Mouse (Mus musculus) brain, embryonic 14.5 days (tissue): ENCODE data around the gene Itih2.

Experiments
- CTCF ChIP-seq: fragments of 200-500 bp; IDR thresholded peaks from 2 replicates; pipeline ENCODE4 v1.5.1; 2012; ENCODE audit warnings: inconsistent platforms, mild to moderate bottlenecking, moderate library complexity, borderline replicate concordance; ENCODE audit not compliant: insufficient read depth, insufficient read length; ENCODE audit errors: extremely low read depth
- POLR2A ChIP-seq: fragments of 200-500 bp; IDR thresholded peaks from 2 replicates; pipeline ENCODE4 v1.6.1; 2012; ENCODE audit warnings: mild to moderate bottlenecking, inconsistent platforms, borderline replicate concordance; ENCODE audit not compliant: poor library complexity, insufficient read depth, insufficient read length, severe bottlenecking; ENCODE audit errors: extremely low read depth

DNA sequence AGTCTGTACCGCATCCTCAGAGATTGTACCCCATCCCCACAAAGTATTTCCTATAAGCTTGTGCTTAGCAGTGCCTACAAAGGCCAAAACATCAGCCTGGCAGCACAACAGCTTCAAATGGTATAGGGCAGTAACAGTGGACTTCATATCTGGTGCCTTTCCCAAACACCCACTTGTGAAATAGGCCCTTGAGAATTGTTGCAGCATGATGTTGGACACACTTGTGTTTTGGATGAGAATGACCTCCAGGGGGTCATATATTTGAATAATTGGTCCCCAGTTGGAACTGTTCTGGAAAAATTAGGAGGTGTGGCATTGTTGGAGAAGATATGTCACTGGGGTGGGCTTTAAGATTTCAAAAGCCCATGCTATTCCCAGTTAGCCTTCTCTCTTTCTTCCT, 79.2 kb downstream of the Itih2 start:
- TF ChIP-seq CTCF, result no peak
- no peak for TF ChIP-seq POLR2A
